ENCODE assay signal across 8 mouse cellular contexts in the genomic region with DNA sequence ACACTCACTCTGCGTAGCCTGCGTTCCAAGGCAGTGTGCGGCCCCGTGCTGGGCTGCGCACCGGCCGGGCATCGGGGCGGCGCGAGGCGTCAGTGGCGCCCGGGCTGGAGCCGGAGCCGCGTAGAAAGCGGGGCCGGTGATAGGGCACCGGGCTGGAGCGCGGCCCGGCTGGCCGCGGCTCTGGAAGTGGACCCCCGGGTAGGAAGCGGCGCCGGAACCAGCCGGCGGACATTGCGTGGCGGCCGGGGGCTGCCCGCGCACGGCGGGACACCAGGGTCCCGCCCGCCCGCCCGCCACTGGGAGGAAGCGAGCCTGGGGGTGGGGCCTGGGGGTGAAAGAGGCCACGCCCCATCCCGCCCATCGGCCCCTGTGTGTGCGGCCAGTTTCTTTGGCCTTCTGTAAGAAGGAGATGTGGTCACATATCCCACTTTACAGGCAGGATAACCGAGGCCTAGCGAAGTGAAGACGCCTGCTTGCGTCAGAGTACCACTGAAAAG. TPM values are rescaled to one million over a fixed set of nuclear protein-coding genes. Genes with fewer than 3 reads are reported as not detected.
A peak's percentile ranks its signal among the peaks of the same experiment; 100 is the strongest.
DNase-seq lines count a peak whose midpoint lies in the region; ATAC-seq lines count a peak whose summit lies in the region.

No protein-coding gene starts in this region.

- peak; percentile 68 for DNase-seq in left cerebral cortex, postnatal 4 days
- DNase-seq in left cerebral cortex, adult 9 months (ENCODE audit: low spot score in 2 of 2): no peak
- DNase-seq in cerebellum, postnatal 25 days: peak; percentile 61 to 74
- DNase-seq in gastrocnemius, postnatal 14 days: peak; percentile 81
- DNase-seq in neural tube, embryonic 10.5 days (ENCODE audit: extremely low spot score, low spot score): peak; percentile 78
- peak; percentile 58 for DNase-seq in thymus, postnatal 0 days (ENCODE audit: low spot score)

- peak overlapping the region; percentile 67 for H3K4me3 ChIP-seq in liver, embryonic 15.5 days (replicated peaks)

- peaks cover 46% of the 10 kb centered on the region for H3K4me1 ChIP-seq in liver, embryonic 15.5 days (replicated peaks)

- peaks cover 8% of the 10 kb centered on the region; the same call in 1 of the 2 replicates for H3K36me3 ChIP-seq in liver, embryonic 15.5 days (replicated peaks)

- peak overlapping the region; percentile 65 for H3K9ac ChIP-seq in liver, embryonic 15.5 days

- peak; percentile 13 for ATAC-seq in inflammation-experienced regulatory T-cells, adult 6 months
- ATAC-seq in liver, embryonic 15.5 days (ENCODE audit: insufficient read depth): peak; percentile 58

- H3K9me3 ChIP-seq in liver, embryonic 15.5 days (replicated peaks): no peaks in the 10 kb centered on the region

- peak overlapping the region; percentile 85 for H3K4me2 ChIP-seq in liver, embryonic 15.5 days

- WGBS in liver, embryonic 15.5 days (ENCODE audit: insufficient replicate concordance): under 1% methylated on average over 51 of the region's 51 CpGs

- peak overlapping the region; percentile 38 for H3K27ac ChIP-seq in liver, embryonic 15.5 days (replicated peaks)

- intact Hi-C loops in left cerebral cortex, postnatal 4 days (cut with DNase I): no loop called here
- intact Hi-C loops in gastrocnemius, postnatal 14 days (cut with DNase I; ENCODE audit: low total_unique reads): no loop called here

- peaks cover 15% of the 10 kb centered on the region; the same call in 1 of the 2 replicates for H3K27me3 ChIP-seq in liver, embryonic 15.5 days

RNA-seq across cellular contexts. Expression of gene Ppm1m, which starts 0.5 kb away (rescaled TPM):
- total RNA-seq in left cerebral cortex, postnatal 4 days (2021): 10 to 100 TPM; 16.1 to 18.7 TPM
- 1 to 10 TPM; 5.1 to 5.5 TPM for total RNA-seq in gastrocnemius, postnatal 14 days (2021)
- polyA plus RNA-seq in inflammation-experienced regulatory T-cells, adult 6 months (2017; shearing (Covaris generic)): 10 to 100 TPM; 11.2 to 27.9 (median 20.4) TPM
- polyA plus RNA-seq in liver, embryonic 15.5 days (2015; fragmentation: Nextera tagmentation; extraction: Ambion mirVana): 11.7 and 13.6 TPM in 2 replicates
- 21.0 and 21.4 TPM in 2 replicates for polyA plus RNA-seq in thymus, postnatal 0 days (2015; fragmentation: Nextera tagmentation; extraction: Ambion mirVana)

RNA-seq across cellular contexts. Expression of gene Twf2, which starts 3.9 kb away (rescaled TPM):
- 10 to 100 TPM; 34.4 to 38.2 TPM for total RNA-seq in left cerebral cortex, postnatal 4 days (2021)
- 10 to 100 TPM; 68.8 to 69.3 TPM for total RNA-seq in gastrocnemius, postnatal 14 days (2021)
- polyA plus RNA-seq in inflammation-experienced regulatory T-cells, adult 6 months (2017; shearing (Covaris generic)): 100 to 1,000 TPM; 126 to 140 (median 135) TPM
- polyA plus RNA-seq in liver, embryonic 15.5 days (2015; fragmentation: Nextera tagmentation; extraction: Ambion mirVana): 23.5 and 23.8 TPM in 2 replicates
- polyA plus RNA-seq in thymus, postnatal 0 days (2015; fragmentation: Nextera tagmentation; extraction: Ambion mirVana): 138 and 141 TPM in 2 replicates

RNA-seq across cellular contexts. Expression of gene Tlr9, which starts 23.4 kb away (rescaled TPM):
- under 1 TPM; 0.46 to 0.48 TPM for total RNA-seq in left cerebral cortex, postnatal 4 days (2021)
- total RNA-seq in gastrocnemius, postnatal 14 days (2021): under 1 TPM; 0.42 to 0.43 TPM
- polyA plus RNA-seq in inflammation-experienced regulatory T-cells, adult 6 months (2017; shearing (Covaris generic)): under 1 TPM in 1 of 3 experiments, not detected in 2; 0.14 TPM
- polyA plus RNA-seq in liver, embryonic 15.5 days (2015; fragmentation: Nextera tagmentation; extraction: Ambion mirVana): 0.03 and 0.07 TPM in 2 replicates
- polyA plus RNA-seq in thymus, postnatal 0 days (2015; fragmentation: Nextera tagmentation; extraction: Ambion mirVana): 0.12 and 0.30 TPM in 2 replicates

RNA-seq across cellular contexts. Expression of gene Wdr82, which starts 28.3 kb away (rescaled TPM):
- total RNA-seq in left cerebral cortex, postnatal 4 days (2021): 100 to 1,000 TPM; 168 to 170 TPM
- 10 to 100 TPM; 23.4 to 27.4 TPM for total RNA-seq in gastrocnemius, postnatal 14 days (2021)
- 10 to 100 TPM; 28.3 to 48.5 (median 39.8) TPM for polyA plus RNA-seq in inflammation-experienced regulatory T-cells, adult 6 months (2017; shearing (Covaris generic))
- 6.8 and 7.3 TPM in 2 replicates for polyA plus RNA-seq in liver, embryonic 15.5 days (2015; fragmentation: Nextera tagmentation; extraction: Ambion mirVana)
- 19.1 and 20.5 TPM in 2 replicates for polyA plus RNA-seq in thymus, postnatal 0 days (2015; fragmentation: Nextera tagmentation; extraction: Ambion mirVana)

RNA-seq across cellular contexts. Expression of gene Glyctk, which starts 41.1 kb away (rescaled TPM):
- 1 to 10 TPM; 2.7 to 3.5 TPM for total RNA-seq in left cerebral cortex, postnatal 4 days (2021)
- 1 to 10 TPM; 1.3 to 1.6 TPM for total RNA-seq in gastrocnemius, postnatal 14 days (2021)
- 1 to 10 TPM; 2.0 to 4.7 (median 2.1) TPM for polyA plus RNA-seq in inflammation-experienced regulatory T-cells, adult 6 months (2017; shearing (Covaris generic))
- 22.2 and 27.6 TPM in 2 replicates for polyA plus RNA-seq in liver, embryonic 15.5 days (2015; fragmentation: Nextera tagmentation; extraction: Ambion mirVana)
- 3.8 and 4.3 TPM in 2 replicates for polyA plus RNA-seq in thymus, postnatal 0 days (2015; fragmentation: Nextera tagmentation; extraction: Ambion mirVana)

Comparison
In these comparisons a context has a peak if more than half of its experiments do, and no peak if none do; other contexts are left out.
1. DNase-seq: peak in left cerebral cortex, postnatal 4 days (single experiment), cerebellum, postnatal 25 days (2 of 2), gastrocnemius, postnatal 14 days (single experiment), neural tube, embryonic 10.5 days (single experiment) and thymus, postnatal 0 days (single experiment); none in left cerebral cortex, adult 9 months (0 of 2).